Mouse (Mus musculus) embryo, embryonic 10 days (tissue): Measurements from ENCODE around the gene 4930470P17Rik.

Experiments used
- DNase-seq: peaks from one replicate; pipeline ENCODE4 v3.0.0-alpha.2; 2015; ENCODE audit warnings: low spot score

The 4930470P17Rik gene

GRCm38 (mm10) chr2:170578588-170578987 lies 23.2 kb downstream of the 4930470P17Rik start:
- DNase-seq, result no peak

- no peak for DNase-seq
These were observed 24.3 kb downstream of the 4930470P17Rik start for GRCm38 (mm10) chr2:170577502-170577901.

- DNase-seq, result no peak
These were observed 25.7 kb downstream of the 4930470P17Rik start for GRCm38 (mm10) chr2:170576077-170576476.

- no peak for DNase-seq
These were observed 36.8 kb downstream of the 4930470P17Rik start for GRCm38 (mm10) chr2:170564995-170565394.

- peak; percentile 57 for DNase-seq
These were observed 37.6 kb downstream of the 4930470P17Rik start for GRCm38 (mm10) chr2:170563956-170564855.

GRCm38 (mm10) chr2:170552088-170552487 lies 49.7 kb downstream of the 4930470P17Rik start:
- no peak for DNase-seq

- DNase-seq, result no peak
These were observed 51.6 kb downstream of the 4930470P17Rik start for GRCm38 (mm10) chr2:170550240-170550639.

GRCm38 (mm10) chr2:170549146-170549545 lies 52.7 kb downstream of the 4930470P17Rik start:
- no peak for DNase-seq

GRCm38 (mm10) chr2:170548046-170548445 lies 53.8 kb downstream of the 4930470P17Rik start:
- peak; percentile 60 for DNase-seq

- DNase-seq, result peak; percentile 81
These were observed 54.3 kb downstream of the 4930470P17Rik start for GRCm38 (mm10) chr2:170547526-170547925.

- no peak for DNase-seq
These were observed 56.1 kb downstream of the 4930470P17Rik start for GRCm38 (mm10) chr2:170545745-170546144.

- DNase-seq, result no peak
These were observed 56.9 kb downstream of the 4930470P17Rik start for GRCm38 (mm10) chr2:170544950-170545349.

GRCm38 (mm10) chr2:170544159-170544558 lies 57.7 kb downstream of the 4930470P17Rik start:
- no peak for DNase-seq

- no peak for DNase-seq
These were observed 58.2 kb downstream of the 4930470P17Rik start for GRCm38 (mm10) chr2:170543625-170544024.

GRCm38 (mm10) chr2:170539211-170539610 lies 62.6 kb downstream of the 4930470P17Rik start:
- DNase-seq, result no peak

GRCm38 (mm10) chr2:170535841-170536240 lies 66.0 kb downstream of the 4930470P17Rik start:
- no peak for DNase-seq

GRCm38 (mm10) chr2:170534803-170535174 lies 67.0 kb downstream of the 4930470P17Rik start:
- no peak for DNase-seq

- DNase-seq, result no peak
These were observed 67.6 kb downstream of the 4930470P17Rik start for GRCm38 (mm10) chr2:170534116-170534802.

GRCm38 (mm10) chr2:170530256-170530655 lies 71.6 kb downstream of the 4930470P17Rik start:
- DNase-seq, result no peak

- no peak for DNase-seq
These were observed 72.1 kb downstream of the 4930470P17Rik start for GRCm38 (mm10) chr2:170529766-170530165.
